Mouse (Mus musculus): ENCODE data around the gene Rhbdl2. TPM values are rescaled to one million over a fixed set of nuclear protein-coding genes. Genes with fewer than 3 reads are reported as not detected.

Rhbdl2 gene
- polyA plus RNA-seq, 2 experiments, result 4.1 to 4.9 TPM

DNA sequence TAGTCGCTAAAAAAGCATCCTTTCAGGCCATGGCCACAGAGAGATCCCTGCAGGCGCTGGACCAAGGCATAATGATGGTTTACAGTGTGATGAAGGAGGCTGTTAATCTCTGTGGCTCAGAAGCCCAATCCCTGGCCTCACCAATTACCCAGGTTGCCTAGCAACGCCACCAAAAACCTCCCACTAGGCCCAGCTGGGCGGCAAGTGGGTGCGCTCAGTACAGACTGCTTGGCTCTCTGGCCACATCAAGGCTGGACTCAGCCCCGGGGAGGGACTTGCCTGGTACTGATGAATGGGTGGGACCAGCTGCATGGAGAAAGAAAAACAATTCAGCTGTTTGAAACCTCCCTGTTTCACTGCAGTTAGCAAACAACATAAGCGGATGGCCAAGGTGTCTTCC is 10.2 kb downstream of the Rhbdl2 start:
- 34% methylated on average over 7 of the region's 7 CpGs for WGBS
- no peak overlapping the region for H3K4me3 ChIP-seq (replicated peaks; ENCODE audit: low read length)
- no peak for TF ChIP-seq POLR2A (IDR thresholded peaks at IDR 0.05; ENCODE audit: borderline replicate concordance, extremely low read depth, insufficient read depth, insufficient read length)
- ATAC-seq (ENCODE audit: low FRiP score, low read depth), result peak; percentile 53; the same call in 1 of the 2 replicates
- no peaks in the 10 kb centered on the region for H3K27me3 ChIP-seq (ENCODE audit: control insufficient read depth, insufficient read depth, low read length)
- no peak overlapping the region for H3K27ac ChIP-seq (replicated peaks; ENCODE audit: low read depth, low read length)
- H3K4me1 ChIP-seq (ENCODE audit: control insufficient read depth, insufficient read depth, low read length), result peaks cover 3% of the 10 kb centered on the region; the same call in 1 of the 2 replicates
- no peaks in the 10 kb centered on the region for H3K9me3 ChIP-seq (ENCODE audit: control insufficient read depth, low read length)
- H3K4me2 ChIP-seq (replicated peaks; ENCODE audit: low read depth, low read length, severe bottlenecking), result no peak overlapping the region
- no peaks in the 10 kb centered on the region for H3K36me3 ChIP-seq (ENCODE audit: control insufficient read depth, insufficient read depth, low read length)
- DNase-seq (ENCODE audit: low spot score), result peak; percentile 38
- H3K9ac ChIP-seq (ENCODE audit: low read depth, low read length, severe bottlenecking), result no peak overlapping the region

DNA sequence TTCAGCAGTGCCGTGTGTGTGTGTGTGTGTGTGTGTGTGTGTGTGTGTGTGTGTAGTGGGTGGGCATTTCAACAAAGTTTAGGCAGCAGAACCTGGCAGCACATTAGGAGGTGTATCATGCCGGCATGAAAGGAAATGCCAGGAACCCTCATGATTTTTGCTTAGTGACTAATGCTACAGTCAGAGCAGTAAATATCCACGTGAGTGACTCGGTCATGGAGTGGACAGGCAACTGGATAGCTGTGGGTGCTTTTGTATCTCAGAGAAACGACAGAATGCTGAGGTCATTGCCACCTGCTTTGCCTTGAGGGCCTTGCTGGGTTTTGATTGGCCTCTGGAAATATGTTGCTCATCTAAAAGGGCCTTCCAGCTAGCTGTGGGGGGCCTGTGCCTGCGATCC is 16.0 kb downstream of the Rhbdl2 start:
- Histone ChIP-seq H3K27ac (replicated peaks; ENCODE audit: low read depth, low read length) (no peak overlapping the region), H3K4me1 (ENCODE audit: control insufficient read depth, insufficient read depth, low read length) (no peaks in the 10 kb centered on the region), H3K27me3 (ENCODE audit: control insufficient read depth, insufficient read depth, low read length) (no peaks in the 10 kb centered on the region), H3K4me3 (replicated peaks; ENCODE audit: low read length) (no peak overlapping the region), H3K9me3 (ENCODE audit: control insufficient read depth, low read length) (no peaks in the 10 kb centered on the region), H3K36me3 (ENCODE audit: control insufficient read depth, insufficient read depth, low read length) (no peaks in the 10 kb centered on the region), H3K4me2 (replicated peaks; ENCODE audit: low read depth, low read length, severe bottlenecking) (no peak overlapping the region), H3K9ac (ENCODE audit: low read depth, low read length, severe bottlenecking) (no peak overlapping the region)
- WGBS, result 44% methylated on average over 6 of the region's 6 CpGs
- DNase-seq (ENCODE audit: low spot score) (no peak), ATAC-seq (ENCODE audit: low FRiP score, low read depth) (no peak)
- no peak for TF ChIP-seq POLR2A (IDR thresholded peaks at IDR 0.05; ENCODE audit: borderline replicate concordance, extremely low read depth, insufficient read depth, insufficient read length)

DNA sequence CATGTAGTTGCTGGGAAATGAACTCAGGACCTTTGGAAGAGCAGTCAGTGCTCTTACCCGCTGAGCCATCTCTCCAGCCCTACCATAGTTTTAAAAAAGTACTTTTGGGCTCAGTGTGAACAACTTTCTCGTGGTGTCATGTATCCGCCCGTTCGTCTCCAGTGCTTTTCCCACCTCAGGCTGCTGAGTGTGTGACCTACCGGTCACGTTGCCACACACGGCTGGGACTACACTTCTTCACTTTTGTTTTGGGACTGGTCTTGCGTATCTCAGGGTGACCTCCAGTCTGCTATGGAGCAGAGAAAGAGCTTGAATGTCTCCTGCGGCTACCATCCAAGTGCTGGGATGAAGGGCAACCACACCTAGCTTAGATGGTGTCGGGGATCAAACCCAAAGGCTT is 20.6 kb downstream of the Rhbdl2 start:
- no peaks in the 10 kb centered on the region for H3K9me3 ChIP-seq (ENCODE audit: control insufficient read depth, low read length)
- no peak overlapping the region for H3K4me3 ChIP-seq (replicated peaks; ENCODE audit: low read length)
- H3K4me1 ChIP-seq (ENCODE audit: control insufficient read depth, insufficient read depth, low read length), result no peaks in the 10 kb centered on the region
- ATAC-seq (ENCODE audit: low FRiP score, low read depth), result no peak
- no peaks in the 10 kb centered on the region for H3K27me3 ChIP-seq (ENCODE audit: control insufficient read depth, insufficient read depth, low read length)
- TF ChIP-seq POLR2A (IDR thresholded peaks at IDR 0.05; ENCODE audit: borderline replicate concordance, extremely low read depth, insufficient read depth, insufficient read length), result no peak
- DNase-seq (ENCODE audit: low spot score), result no peak
- no peaks in the 10 kb centered on the region for H3K36me3 ChIP-seq (ENCODE audit: control insufficient read depth, insufficient read depth, low read length)
- no peak overlapping the region for H3K27ac ChIP-seq (replicated peaks; ENCODE audit: low read depth, low read length)
- H3K9ac ChIP-seq (ENCODE audit: low read depth, low read length, severe bottlenecking), result no peak overlapping the region
- 86% methylated on average over 11 of the region's 11 CpGs for WGBS
- no peak overlapping the region for H3K4me2 ChIP-seq (replicated peaks; ENCODE audit: low read depth, low read length, severe bottlenecking)

DNA sequence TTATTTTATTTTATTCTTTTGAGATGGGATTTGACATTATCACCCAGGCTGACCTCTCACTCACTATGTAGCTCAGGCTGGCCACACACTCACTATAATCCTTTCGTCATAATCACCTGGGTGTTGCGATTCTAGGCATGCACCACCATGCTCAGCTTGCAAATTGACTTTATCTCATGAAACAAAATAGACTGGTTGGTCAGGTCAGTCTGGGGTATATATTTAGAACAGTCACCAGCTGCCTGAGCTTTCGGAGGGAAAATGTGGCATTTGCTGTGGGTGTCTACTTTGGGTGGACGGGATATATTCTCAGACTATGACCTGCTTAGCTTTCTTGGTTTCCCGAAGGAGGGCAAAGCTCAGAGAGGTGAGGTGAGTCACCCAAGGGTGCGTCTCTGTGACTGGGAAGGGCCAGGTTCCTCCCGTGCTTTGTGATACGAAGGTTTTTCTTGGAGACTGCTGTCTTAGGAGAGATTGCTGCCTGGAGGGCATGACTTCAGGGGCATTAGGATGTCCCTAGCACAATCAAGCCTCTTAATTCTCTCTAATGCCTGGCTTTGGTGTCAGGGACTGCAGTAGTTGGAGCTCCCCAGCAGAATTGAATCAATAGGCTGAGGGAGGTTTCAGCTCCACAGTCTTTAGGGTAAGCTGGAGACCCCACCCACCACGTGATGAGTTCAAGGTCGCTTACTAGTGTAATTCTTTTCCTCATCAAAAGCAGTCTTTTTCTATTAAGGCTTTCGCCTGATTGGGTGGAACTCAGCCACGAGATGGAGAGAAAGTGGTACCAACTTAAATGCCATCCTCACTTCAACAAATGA is 23.0 kb downstream of the Rhbdl2 start:
- H3K9ac ChIP-seq (ENCODE audit: low read depth, low read length, severe bottlenecking), result no peak overlapping the region
- H3K27me3 ChIP-seq (ENCODE audit: control insufficient read depth, insufficient read depth, low read length), result no peaks in the 10 kb centered on the region
- H3K27ac ChIP-seq (replicated peaks; ENCODE audit: low read depth, low read length), result no peak overlapping the region
- H3K9me3 ChIP-seq (ENCODE audit: control insufficient read depth, low read length), result no peaks in the 10 kb centered on the region
- no peaks in the 10 kb centered on the region for H3K4me1 ChIP-seq (ENCODE audit: control insufficient read depth, insufficient read depth, low read length)
- H3K4me3 ChIP-seq (replicated peaks; ENCODE audit: low read length), result no peak overlapping the region
- H3K36me3 ChIP-seq (ENCODE audit: control insufficient read depth, insufficient read depth, low read length), result no peaks in the 10 kb centered on the region
- no peak for TF ChIP-seq POLR2A (IDR thresholded peaks at IDR 0.05; ENCODE audit: borderline replicate concordance, extremely low read depth, insufficient read depth, insufficient read length)
- 79% methylated on average over 12 of the region's 12 CpGs for WGBS
- H3K4me2 ChIP-seq (replicated peaks; ENCODE audit: low read depth, low read length, severe bottlenecking), result no peak overlapping the region
- ATAC-seq (ENCODE audit: low FRiP score, low read depth), result no peak
- no peak for DNase-seq (ENCODE audit: low spot score)

DNA sequence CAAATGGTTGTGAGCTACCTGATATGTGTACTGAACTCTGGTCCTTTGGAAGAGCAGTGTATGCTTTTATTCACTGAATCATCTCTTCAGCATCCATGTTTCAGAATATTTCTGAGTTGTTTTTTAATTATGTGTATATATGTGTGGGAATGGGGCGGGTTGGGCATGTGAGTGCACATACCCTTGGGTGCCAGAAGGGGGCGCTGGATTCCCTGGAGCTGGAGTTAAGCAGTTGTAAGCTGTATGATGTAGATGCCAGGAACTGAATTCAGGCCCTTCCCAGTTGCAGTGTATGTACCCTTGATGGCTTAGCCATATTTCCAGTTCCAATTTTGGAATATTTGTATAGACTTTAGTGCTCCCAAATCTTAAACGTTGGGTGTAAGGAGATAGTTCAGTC is 24.9 kb downstream of the Rhbdl2 start:
- 66% methylated on average over 3 of the region's 3 CpGs for WGBS
- TF ChIP-seq POLR2A (IDR thresholded peaks at IDR 0.05; ENCODE audit: borderline replicate concordance, extremely low read depth, insufficient read depth, insufficient read length), result no peak
- H3K4me3 ChIP-seq (replicated peaks; ENCODE audit: low read length), result no peak overlapping the region
- DNase-seq (ENCODE audit: low spot score), result no peak
- no peaks in the 10 kb centered on the region for H3K9me3 ChIP-seq (ENCODE audit: control insufficient read depth, low read length)
- H3K27me3 ChIP-seq (ENCODE audit: control insufficient read depth, insufficient read depth, low read length), result no peaks in the 10 kb centered on the region
- H3K4me2 ChIP-seq (replicated peaks; ENCODE audit: low read depth, low read length, severe bottlenecking), result no peak overlapping the region
- H3K9ac ChIP-seq (ENCODE audit: low read depth, low read length, severe bottlenecking), result no peak overlapping the region
- H3K4me1 ChIP-seq (ENCODE audit: control insufficient read depth, insufficient read depth, low read length), result no peaks in the 10 kb centered on the region
- no peak overlapping the region for H3K27ac ChIP-seq (replicated peaks; ENCODE audit: low read depth, low read length)
- H3K36me3 ChIP-seq (ENCODE audit: control insufficient read depth, insufficient read depth, low read length), result no peaks in the 10 kb centered on the region
- ATAC-seq (ENCODE audit: low FRiP score, low read depth), result no peak
